Mouse (Mus musculus): ENCODE data around the gene Defb21.

Gene Defb21

DNA sequence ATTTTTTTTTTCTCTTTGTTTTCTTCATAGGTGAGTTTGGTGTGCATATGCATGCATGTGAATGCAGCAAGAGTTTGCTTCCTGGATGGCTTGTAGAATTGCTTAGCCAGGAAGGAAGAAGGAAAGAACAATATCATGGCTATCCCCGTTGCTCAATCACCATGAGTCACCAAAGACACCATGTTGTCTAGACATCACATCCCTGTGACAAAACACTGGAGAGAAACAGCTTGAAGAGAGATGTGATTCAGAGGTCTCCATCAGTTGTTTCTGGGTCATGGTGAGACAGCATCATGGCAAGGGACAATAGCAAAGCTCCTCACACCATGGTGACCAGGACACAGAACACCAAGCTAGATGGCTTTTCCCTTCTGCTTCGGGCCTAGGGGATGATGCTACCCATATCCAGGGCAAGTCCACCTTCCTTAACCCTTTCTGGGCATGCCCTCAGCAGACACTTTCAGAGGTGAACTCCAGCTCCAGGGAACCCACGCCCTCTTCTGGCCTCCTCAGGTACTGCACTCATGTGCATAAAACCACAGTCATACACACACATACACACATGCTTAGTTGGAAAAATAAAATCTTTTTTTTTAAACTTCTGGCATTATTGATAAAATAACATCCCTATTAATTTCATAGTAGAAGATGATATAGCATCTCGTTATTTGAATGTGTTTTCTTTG lies 28.9 kb downstream of the Defb21 start:
- no peak for DNase-seq (ENCODE audit: extremely low read depth, insufficient read length, low spot score)

- DNase-seq (ENCODE audit: extremely low read depth, insufficient read length, low spot score), result no peak
These were observed 31.5 kb downstream of the Defb21 start, which contains the start of gene Defb36 for GRCm38 (mm10) chr2:152604057-152604456. TSS of gene Defb36 (plus strand) at chr2:152604327.

- DNase-seq (ENCODE audit: extremely low read depth, insufficient read length, low spot score), result no peak
These were observed 35.2 kb downstream of the Defb21 start for GRCm38 (mm10) chr2:152607746-152608145.

GRCm38 (mm10) chr2:152608719-152609118 lies 36.2 kb downstream of the Defb21 start:
- no peak for DNase-seq (ENCODE audit: extremely low read depth, insufficient read length, low spot score)

DNA sequence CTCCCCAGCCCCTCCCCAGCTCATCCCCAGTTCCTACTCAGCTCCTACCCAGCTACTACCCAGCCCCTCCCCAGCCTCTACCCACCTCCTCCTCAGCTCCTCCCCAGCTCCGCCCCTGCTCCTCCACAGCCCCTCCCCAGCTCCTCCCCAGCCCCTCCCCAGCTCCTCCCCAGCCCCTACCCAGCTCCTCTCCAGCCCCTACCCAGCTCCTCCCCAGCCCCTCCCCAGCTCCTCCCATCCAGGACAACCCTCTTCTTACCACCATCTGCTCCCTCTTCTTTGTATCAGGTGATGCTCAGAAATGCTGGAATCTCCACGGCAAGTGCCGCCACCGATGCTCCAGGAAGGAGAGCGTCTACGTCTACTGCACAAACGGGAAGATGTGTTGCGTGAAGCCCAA lies 39.6 kb downstream of the Defb21 start:
- no peak for DNase-seq (ENCODE audit: extremely low read depth, insufficient read length, low spot score)

- DNase-seq (ENCODE audit: extremely low read depth, insufficient read length, low spot score), result peak; percentile 29
These were observed 43.0 kb downstream of the Defb21 start for GRCm38 (mm10) chr2:152615563-152615962.

DNA sequence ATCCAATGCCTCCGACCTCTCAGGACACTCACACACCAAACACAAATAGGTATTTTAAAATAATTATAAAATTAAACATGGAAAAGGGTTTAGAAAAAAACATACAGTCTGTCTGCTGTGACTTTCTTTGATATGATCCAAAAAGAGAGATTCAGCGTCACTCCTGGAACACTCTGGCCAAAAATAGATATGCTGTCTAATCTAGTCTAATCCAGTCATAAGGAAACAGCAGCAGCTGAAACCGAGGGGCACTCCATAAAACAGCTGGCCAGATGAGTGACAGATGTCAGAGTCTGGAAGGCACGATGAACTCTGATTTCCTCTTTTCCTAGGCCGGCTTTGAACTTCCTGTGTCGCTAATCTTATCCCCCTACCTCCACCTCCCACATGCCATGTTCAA lies 43.9 kb downstream of the Defb21 start:
- DNase-seq (ENCODE audit: extremely low read depth, insufficient read length, low spot score), result no peak

DNA sequence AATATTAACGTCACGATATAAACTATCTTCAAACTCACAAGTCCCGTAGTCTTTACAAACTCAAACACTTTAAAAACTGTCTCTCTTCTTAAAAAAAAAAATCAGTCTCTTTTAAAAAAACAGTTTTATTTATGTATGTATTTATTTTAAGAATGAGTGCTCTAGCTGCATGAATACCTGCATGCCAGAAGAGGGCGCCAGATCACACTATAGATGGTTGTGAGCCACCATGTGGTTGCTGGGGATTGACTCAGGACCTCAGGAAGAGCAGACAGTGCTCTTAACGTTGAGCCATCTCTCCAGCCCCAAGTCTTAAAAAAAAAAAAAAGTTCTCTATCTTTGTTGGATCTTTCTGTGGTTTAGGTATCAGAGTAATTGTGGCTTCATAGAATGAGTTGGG lies 44.8 kb downstream of the Defb21 start:
- no peak for DNase-seq (ENCODE audit: extremely low read depth, insufficient read length, low spot score)

DNA sequence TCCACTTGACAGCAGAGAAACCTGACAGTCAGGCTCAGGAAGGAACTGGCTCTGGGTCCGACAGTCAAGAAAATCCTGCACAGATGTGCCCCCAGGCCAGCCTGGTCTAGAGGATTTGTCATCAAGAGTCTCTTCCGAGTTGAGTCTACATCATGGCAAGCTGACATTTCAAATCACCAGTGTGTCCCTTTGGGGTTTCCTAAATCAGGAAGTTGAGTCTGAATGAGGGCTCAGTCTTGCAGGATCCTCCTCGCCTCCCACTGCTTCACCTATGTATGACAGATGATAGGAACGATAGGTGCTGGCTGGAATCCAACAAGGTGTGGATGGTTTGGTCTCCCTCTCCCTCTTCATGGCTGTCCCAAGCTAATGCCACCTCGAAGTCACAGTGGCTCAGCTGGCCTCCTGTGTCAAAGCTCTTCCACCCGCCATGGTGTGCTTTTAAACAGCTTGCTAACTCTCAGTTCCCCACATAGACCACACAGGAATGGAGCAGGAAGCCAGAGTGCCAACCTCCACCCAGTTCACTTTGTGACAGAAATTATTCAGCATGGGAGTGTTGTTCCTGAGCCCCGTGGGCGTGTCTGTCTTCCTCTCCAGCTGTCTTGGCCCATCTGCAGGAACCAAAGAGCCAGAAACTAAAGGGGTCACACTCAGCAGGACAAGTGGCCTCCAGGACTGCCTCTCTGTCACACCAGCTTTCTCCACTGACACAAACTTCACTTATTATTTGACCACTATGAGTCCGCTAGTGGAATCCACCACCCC lies 48.0 kb downstream of the Defb21 start:
- no peak for DNase-seq (ENCODE audit: extremely low read depth, insufficient read length, low spot score)

DNA sequence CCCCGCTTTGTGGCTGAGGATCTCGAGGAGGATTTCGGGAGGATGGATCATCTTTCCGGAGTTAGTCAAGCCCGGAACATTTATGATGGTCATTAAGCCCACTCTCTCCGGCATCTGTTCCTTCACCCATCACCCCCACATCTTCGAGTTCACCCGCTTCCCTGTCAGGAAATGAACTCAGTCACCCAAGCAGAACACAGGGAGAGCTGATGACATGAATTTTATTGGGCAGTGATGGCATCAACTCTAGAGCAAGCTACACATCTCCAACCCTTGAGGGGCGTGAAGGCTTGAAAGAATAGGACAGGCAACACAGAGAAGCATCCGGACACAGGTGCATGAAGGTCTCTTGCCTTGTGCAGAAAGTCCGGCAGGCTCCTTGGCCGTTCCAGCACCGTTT lies 49.6 kb downstream of the Defb21 start:
- DNase-seq (ENCODE audit: extremely low read depth, insufficient read length, low spot score), result no peak

- DNase-seq (ENCODE audit: extremely low read depth, insufficient read length, low spot score), result no peak
These were observed 50.4 kb downstream of the Defb21 start, which contains the start of gene Defb25 for GRCm38 (mm10) chr2:152622953-152623352. TSS of gene Defb25 (minus strand) at chr2:152623053.
